Mouse (Mus musculus) thymus, adult 18-20 months (tissue): Measurements from ENCODE around the gene Tmem107.
A peak's percentile ranks its signal among the peaks of the same experiment; 100 is the strongest.

Experiments used
- DNase-seq, 2 experiments: peaks; one replicate each; pipeline ENCODE4 v3.0.0; 2022; ENCODE audit warnings: mixed read lengths in 2 of 2

Gene Tmem107

GRCm38 (mm10) chr11:69095511-69096231 is 25.1 kb downstream of the Tmem107 start:
- no peak for DNase-seq

- no peak for DNase-seq
Measured at GRCm38 (mm10) chr11:69096360-69096986, 25.9 kb downstream of the Tmem107 start.

- peak; percentile 92 to 95 for DNase-seq
Measured at GRCm38 (mm10) chr11:69096987-69097900, 26.6 kb downstream of the Tmem107 start.

GRCm38 (mm10) chr11:69098039-69098761 is 27.6 kb downstream of the Tmem107 start:
- no peak for DNase-seq

GRCm38 (mm10) chr11:69098762-69099091 is 28.1 kb downstream of the Tmem107 start:
- peak; percentile 89 to 93 for DNase-seq

GRCm38 (mm10) chr11:69099177-69099914 is 28.7 kb downstream of the Tmem107 start:
- DNase-seq: peak in 1 of 2 experiments; percentile 66

GRCm38 (mm10) chr11:69099915-69100345 is 29.3 kb downstream of the Tmem107 start:
- DNase-seq: peak; percentile 86 to 92

- no peak for DNase-seq
Measured at GRCm38 (mm10) chr11:69100639-69101360, 30.2 kb downstream of the Tmem107 start.

GRCm38 (mm10) chr11:69101604-69102402 is 31.2 kb downstream of the Tmem107 start:
- no peak for DNase-seq

- no peak for DNase-seq
Measured at GRCm38 (mm10) chr11:69102403-69102725, 31.8 kb downstream of the Tmem107 start.

- no peak for DNase-seq
Measured at GRCm38 (mm10) chr11:69103121-69103520, 32.5 kb downstream of the Tmem107 start.

- peak in 1 of 2 experiments; percentile 2 for DNase-seq
Measured at GRCm38 (mm10) chr11:69103531-69104435, 33.2 kb downstream of the Tmem107 start.

- DNase-seq: peak in 1 of 2 experiments; percentile 10
Measured at GRCm38 (mm10) chr11:69104487-69104886, 33.9 kb downstream of the Tmem107 start.

GRCm38 (mm10) chr11:69105227-69105626 is 34.6 kb downstream of the Tmem107 start:
- no peak for DNase-seq

GRCm38 (mm10) chr11:69105796-69106195 is 35.2 kb downstream of the Tmem107 start:
- DNase-seq: no peak

- DNase-seq: peak in 1 of 2 experiments; percentile 4
Measured at GRCm38 (mm10) chr11:69106299-69106698, 35.7 kb downstream of the Tmem107 start.

- no peak for DNase-seq
Measured at GRCm38 (mm10) chr11:69106842-69107241, 36.2 kb downstream of the Tmem107 start.

- DNase-seq: peak in 1 of 2 experiments; percentile 3
Measured at GRCm38 (mm10) chr11:69107676-69108075, 37.1 kb downstream of the Tmem107 start.

- no peak for DNase-seq
Measured at GRCm38 (mm10) chr11:69108223-69108622, 37.6 kb downstream of the Tmem107 start.
